Mouse (Mus musculus): ENCODE results near the gene Ggt6. TPM values are rescaled to one million over a fixed set of nuclear protein-coding genes. Genes with fewer than 3 reads are reported as not detected.

Gene Ggt6
- total and polyA plus RNA-seq, 3 experiments, result 0.04 TPM; not detected in 2

- no peaks in the 10 kb centered on the region for H3K9me3 ChIP-seq (replicated peaks; ENCODE audit: insufficient read depth, low read length)
- H3K36me3 ChIP-seq (ENCODE audit: control insufficient read depth in 1 of 2, insufficient read depth in 2 of 2, low read length in 2 of 2), result peaks cover 0 to 16% of the 10 kb centered on the region in 2 experiments; a peak in 2 of 4 replicates
- H3K27me3 ChIP-seq (ENCODE audit: control insufficient read depth in 1 of 2, insufficient read depth in 2 of 2, low read length in 2 of 2), result no peaks in the 10 kb centered on the region
- H3K79me2 ChIP-seq (ENCODE audit: control insufficient read depth, insufficient read depth, low read length, poor library complexity), result no peaks in the 10 kb centered on the region
- H3K4me1 ChIP-seq (ENCODE audit: control insufficient read depth in 1 of 2, insufficient read depth in 2 of 2, low read length in 2 of 2), result peaks cover 10 to 29% of the 10 kb centered on the region in 2 experiments
- H3K4me3 ChIP-seq (ENCODE audit: control insufficient read depth in 1 of 2, insufficient read depth in 1 of 2, low read depth in 2 of 2, low read length in 2 of 2), result no peak overlapping the region
- no peak for DNase-seq (ENCODE audit: low read depth, low spot score)
- no peak overlapping the region for H3K27ac ChIP-seq (ENCODE audit: control insufficient read depth, low read depth, low read length)
- H3K9ac ChIP-seq (ENCODE audit: control insufficient read depth, low read depth, low read length, poor library complexity, severe bottlenecking), result no peak overlapping the region
- no peak for TF ChIP-seq UBTF (IDR thresholded peaks at IDR 0.05; ENCODE audit: borderline replicate concordance, insufficient read depth, low read depth, low read length)
- TF ChIP-seq CHD1 (IDR thresholded peaks at IDR 0.05; ENCODE audit: low read depth, low read length), result no peak
- no peak for TF ChIP-seq TCF12 (IDR thresholded peaks at IDR 0.05; ENCODE audit: low read depth, low read length)
- no peak for TF ChIP-seq HCFC1 (IDR thresholded peaks at IDR 0.05; ENCODE audit: low read depth, low read length)
- TF ChIP-seq MYB (IDR thresholded peaks at IDR 0.05; ENCODE audit: low read depth, low read length), result no peak
- TF ChIP-seq GABPA (IDR thresholded peaks at IDR 0.05; ENCODE audit: low read depth, low read length), result no peak
Measured at GRCm38 (mm10) chr11:72413016-72413415, 22.3 kb upstream of the Ggt6 start.

DNA sequence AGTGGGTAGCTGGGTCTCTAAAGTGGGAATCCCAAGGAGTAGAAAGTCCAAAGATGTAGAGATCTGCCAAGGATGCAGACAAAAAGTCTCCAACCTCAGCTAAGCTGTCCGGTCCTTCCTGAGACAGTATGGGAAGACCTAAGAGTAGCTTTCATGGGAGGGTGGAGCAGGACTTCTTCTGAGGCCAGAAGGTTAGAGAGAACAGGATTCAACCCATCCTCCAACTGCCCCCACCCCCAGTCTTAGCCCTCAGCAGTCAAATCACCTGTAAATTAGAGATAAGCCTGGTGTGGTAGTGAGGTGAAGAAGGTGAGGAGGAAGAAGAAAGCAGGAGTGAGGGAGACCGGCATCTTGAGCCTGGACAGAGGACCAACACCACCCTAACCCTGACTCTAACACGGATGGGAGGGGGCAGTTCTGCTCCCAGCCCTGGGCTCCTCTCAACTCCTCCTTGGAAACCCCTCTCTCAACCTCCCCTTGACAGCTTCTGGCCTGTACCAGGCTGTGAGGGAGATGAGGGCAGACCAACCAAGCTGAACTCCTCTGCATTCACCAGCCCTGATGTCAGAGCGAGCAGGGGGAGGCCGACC, 21.6 kb upstream of the Ggt6 start:
- TF ChIP-seq CTCF (IDR thresholded peaks at IDR 0.05 in 2 of 3, conservative IDR thresholded peaks at IDR 0.05 in 1 of 3; ENCODE audit: control insufficient read depth in 1 of 3, insufficient read depth in 1 of 3, low read depth in 2 of 3, low read length in 3 of 3, poor library complexity in 1 of 3, severe bottlenecking in 1 of 3), result no peak
- TF ChIP-seq MAZ (IDR thresholded peaks at IDR 0.05; ENCODE audit: low read depth, low read length), result no peak
- no peak for TF ChIP-seq TAL1 (IDR thresholded peaks at IDR 0.05; ENCODE audit: low read length)
- no peak for TF ChIP-seq ZMIZ1 (IDR thresholded peaks at IDR 0.05; ENCODE audit: low read depth, low read length)
- no peak for TF ChIP-seq ZKSCAN1 (IDR thresholded peaks at IDR 0.05; ENCODE audit: low read depth, low read length)
- TF ChIP-seq SIN3A (IDR thresholded peaks at IDR 0.05; ENCODE audit: low read length), result no peak
- Histone ChIP-seq H3K9ac (ENCODE audit: control insufficient read depth, low read depth, low read length, poor library complexity, severe bottlenecking) (no peak overlapping the region), H3K9me3 (replicated peaks; ENCODE audit: insufficient read depth, low read length) (no peaks in the 10 kb centered on the region), H3K27me3 (ENCODE audit: control insufficient read depth in 1 of 2, insufficient read depth in 2 of 2, low read length in 2 of 2) (no peaks in the 10 kb centered on the region), H3K79me2 (ENCODE audit: control insufficient read depth, insufficient read depth, low read length, poor library complexity) (no peaks in the 10 kb centered on the region), H3K36me3 (ENCODE audit: control insufficient read depth in 1 of 2, insufficient read depth in 2 of 2, low read length in 2 of 2) (peaks cover 0 to 14% of the 10 kb centered on the region in 2 experiments; a peak in 2 of 4 replicates), H3K4me3 (ENCODE audit: control insufficient read depth in 1 of 2, insufficient read depth in 1 of 2, low read depth in 2 of 2, low read length in 2 of 2) (no peak overlapping the region), H3K27ac (ENCODE audit: control insufficient read depth, low read depth, low read length) (no peak overlapping the region), H3K4me1 (ENCODE audit: control insufficient read depth in 1 of 2, insufficient read depth in 2 of 2, low read length in 2 of 2) (peaks cover 10 to 25% of the 10 kb centered on the region in 2 experiments)
- DNase-seq (ENCODE audit: low read depth, low spot score), result no peak

DNA sequence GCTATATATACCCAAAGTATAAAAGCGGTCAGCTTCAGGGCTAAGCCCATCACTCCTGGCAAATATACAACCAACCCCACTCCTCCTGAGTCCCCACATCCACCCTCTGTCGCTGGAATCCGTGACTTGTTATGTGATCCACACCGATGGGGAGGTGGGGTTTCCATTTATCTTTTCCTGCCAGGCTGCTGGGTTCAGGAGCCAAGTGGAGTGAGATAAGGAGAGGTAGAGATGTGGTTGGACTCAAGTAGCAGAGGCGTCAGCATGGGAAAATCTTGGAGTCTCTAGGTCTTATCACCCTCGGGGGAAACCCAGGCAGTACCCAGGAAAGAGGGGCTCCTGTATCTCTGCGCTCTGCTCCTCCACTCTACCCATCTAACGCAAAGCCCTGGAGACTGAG, 20.2 kb upstream of the Ggt6 start:
- no peak overlapping the region for H3K27ac ChIP-seq (ENCODE audit: control insufficient read depth, low read depth, low read length)
- no peak overlapping the region for H3K4me3 ChIP-seq (ENCODE audit: control insufficient read depth in 1 of 2, insufficient read depth in 1 of 2, low read depth in 2 of 2, low read length in 2 of 2)
- peak; percentile 85 for DNase-seq (ENCODE audit: low read depth, low spot score)
- peaks cover 10 to 25% of the 10 kb centered on the region in 2 experiments for H3K4me1 ChIP-seq (ENCODE audit: control insufficient read depth in 1 of 2, insufficient read depth in 2 of 2, low read length in 2 of 2)
- no peaks in the 10 kb centered on the region for H3K9me3 ChIP-seq (replicated peaks; ENCODE audit: insufficient read depth, low read length)
- no peak overlapping the region for H3K9ac ChIP-seq (ENCODE audit: control insufficient read depth, low read depth, low read length, poor library complexity, severe bottlenecking)
- peaks cover 0 to 14% of the 10 kb centered on the region in 2 experiments; a peak in 2 of 4 replicates for H3K36me3 ChIP-seq (ENCODE audit: control insufficient read depth in 1 of 2, insufficient read depth in 2 of 2, low read length in 2 of 2)
- no peaks in the 10 kb centered on the region for H3K27me3 ChIP-seq (ENCODE audit: control insufficient read depth in 1 of 2, insufficient read depth in 2 of 2, low read length in 2 of 2)
- H3K79me2 ChIP-seq (ENCODE audit: control insufficient read depth, insufficient read depth, low read length, poor library complexity), result no peaks in the 10 kb centered on the region
- TF ChIP-seq NELFE (IDR thresholded peaks at IDR 0.05; ENCODE audit: low read depth, low read length), result no peak
- TF ChIP-seq RAD21 (IDR thresholded peaks at IDR 0.05; ENCODE audit: low read depth, low read length), result no peak
- no peak for TF ChIP-seq SMC3 (IDR thresholded peaks at IDR 0.05; ENCODE audit: low read depth, low read length)
- no peak for TF ChIP-seq POLR2AphosphoS2 (IDR thresholded peaks at IDR 0.05; ENCODE audit: low read length)
- peak; percentile 94 for TF ChIP-seq GATA1 (IDR thresholded peaks at IDR 0.05; ENCODE audit: low read depth, low read length)
- no peak for TF ChIP-seq UBTF (IDR thresholded peaks at IDR 0.05; ENCODE audit: borderline replicate concordance, insufficient read depth, low read depth, low read length)
- TF ChIP-seq MAX (IDR thresholded peaks at IDR 0.05; ENCODE audit: low read length), result no peak
- peak; percentile 79 for TF ChIP-seq ETS1 (IDR thresholded peaks at IDR 0.05; ENCODE audit: low read depth, low read length)
- no peak for TF ChIP-seq POLR2A (IDR thresholded peaks at IDR 0.05; ENCODE audit: control insufficient read depth in 1 of 2, insufficient read depth in 1 of 2, low read depth in 1 of 2, low read length in 2 of 2, poor library complexity in 1 of 2)
- no peak for TF ChIP-seq E2F4 (IDR thresholded peaks at IDR 0.05; ENCODE audit: borderline replicate concordance, low read depth, low read length)
- TF ChIP-seq GABPA (IDR thresholded peaks at IDR 0.05; ENCODE audit: low read depth, low read length), result no peak
- TF ChIP-seq MAZ (IDR thresholded peaks at IDR 0.05; ENCODE audit: low read depth, low read length), result no peak
- peak; percentile 85 to 93 for TF ChIP-seq EP300 (IDR thresholded peaks at IDR 0.05; ENCODE audit: low read depth in 1 of 2, low read length in 2 of 2)
- TF ChIP-seq BHLHE40 (IDR thresholded peaks at IDR 0.05; ENCODE audit: borderline replicate concordance, low read depth, low read length), result no peak
- TF ChIP-seq KAT2A (conservative IDR thresholded peaks at IDR 0.05; ENCODE audit: low read depth, low read length), result no peak
- no peak for TF ChIP-seq MYB (IDR thresholded peaks at IDR 0.05; ENCODE audit: low read depth, low read length)
- TF ChIP-seq JUND (IDR thresholded peaks at IDR 0.05; ENCODE audit: low read depth, low read length), result no peak
- no peak; the same call in 1 of the 2 replicates for TF ChIP-seq MAFK (IDR thresholded peaks at IDR 0.05; ENCODE audit: borderline replicate concordance, low read depth, low read length)

Measured in MEL (cell line).